Mouse (Mus musculus) ovary, postnatal 14 days (tissue): ENCODE measurements around the gene Olfr1185-ps1.
"Not testable (repeated sequence)": the region's sequence is repeated elsewhere in the genome, so short reads cannot be mapped to it uniquely, and the experiment has no call there.

ENCODE experiments used
- DNase-seq: peaks from one replicate; pipeline ENCODE4 v3.0.0; 2022; ENCODE audit warnings: low spot score

Gene Olfr1185-ps1

GRCm38 (mm10) chr2:88493020-88493419, at the start of gene Olfr1185-ps1:
Gene Olfr1185-ps1, plus strand, starts transcription at chr2:88493320.
- DNase-seq: no peak

DNA sequence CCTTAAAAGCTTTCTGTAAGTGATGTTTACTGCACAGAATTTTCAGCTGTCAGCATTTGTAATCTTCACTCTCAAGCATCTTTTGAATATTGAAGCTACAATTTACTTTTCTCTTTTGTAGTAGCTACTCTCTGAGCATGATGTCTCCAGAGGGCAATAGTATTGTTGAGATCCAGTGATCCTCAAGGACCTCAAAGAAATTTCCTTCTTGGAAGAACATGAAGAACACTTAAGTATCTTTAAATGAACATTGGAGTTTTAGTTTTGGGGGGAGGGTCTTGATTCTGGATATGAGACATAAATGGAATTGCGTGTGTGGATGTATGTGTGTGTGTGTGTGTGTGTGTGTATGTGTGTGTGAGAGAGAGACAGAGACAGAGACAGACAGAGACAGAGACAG, 44.1 kb upstream of the Olfr1185-ps1 start, which contains the start of gene Gm13757:
Gene Gm13757, minus strand, starts transcription at position 101 of the 400 bp plus-strand sequence.
- DNase-seq: no peak

- not testable (repeated sequence) for DNase-seq
These were observed 38.6 kb upstream of the Olfr1185-ps1 start, which contains the start of gene Olfr1183 for GRCm38 (mm10) chr2:88454567-88454966. Gene Olfr1183, plus strand, starts transcription at chr2:88454867.

DNA sequence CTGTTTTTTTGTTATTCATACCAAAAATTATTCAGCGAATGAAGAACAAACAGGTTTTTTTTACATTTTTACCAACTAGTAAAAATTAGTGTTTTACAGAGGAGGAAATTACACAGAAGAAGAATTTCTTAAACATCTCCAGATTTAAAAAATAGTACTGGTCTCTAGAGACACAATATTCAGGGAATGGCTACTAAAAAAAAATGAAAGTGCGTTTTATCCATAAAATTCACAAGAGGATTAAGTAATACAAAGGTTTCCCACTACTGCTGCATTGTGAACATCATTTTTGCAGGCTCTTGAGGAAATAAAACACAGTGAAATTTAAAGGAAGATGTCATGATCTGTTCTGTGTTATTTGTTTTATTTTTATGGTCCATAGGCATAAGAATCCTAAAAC, 9.8 kb upstream of the Olfr1185-ps1 start, which contains the start of gene Olfr1184:
Gene Olfr1184, plus strand, starts transcription at position 301 of the 400 bp plus-strand sequence.
- no peak for DNase-seq

DNA sequence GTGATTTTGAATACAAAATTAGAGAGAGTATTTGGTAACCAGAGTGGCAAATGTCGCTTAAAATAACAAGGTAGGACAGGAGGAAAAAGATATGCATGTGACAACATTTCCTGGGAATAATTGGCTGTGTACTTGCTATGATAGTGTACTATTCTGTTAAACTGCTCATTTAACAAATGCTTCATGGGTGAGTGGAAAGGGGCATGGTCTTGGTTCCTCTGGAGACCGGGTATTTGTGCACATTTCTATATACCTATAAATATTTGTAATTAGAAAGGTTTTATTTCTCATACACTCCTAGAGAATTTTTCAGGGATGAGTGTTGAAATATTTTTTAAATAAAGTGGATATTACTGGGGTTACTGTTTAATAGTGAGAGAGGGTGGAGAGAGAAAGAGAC, 25.1 kb downstream of the Olfr1185-ps1 start, which contains the start of gene Olfr1186:
Gene Olfr1186, plus strand, starts transcription at position 301 of the 400 bp plus-strand sequence.
- DNase-seq: no peak

GRCm38 (mm10) chr2:88525720-88526119, 32.6 kb downstream of the Olfr1185-ps1 start:
- DNase-seq: no peak
